Mouse (Mus musculus) heart, postnatal 0 days (tissue): ENCODE data around the gene Prkd3. TPM values are rescaled to one million over a fixed set of nuclear protein-coding genes. Genes with fewer than 3 reads are reported as not detected.

ENCODE experiments used
- ATAC-seq: fragments of 200-750 bp; cut with Nextera tagmentation; 2 replicates; pipeline ENCODE4 v1.8.0; 2017; ENCODE audit warnings: low read depth, moderate number of reproducible peaks, moderate library complexity; ENCODE audit not compliant: insufficient read depth
- DNase-seq: peaks from one replicate; pipeline ENCODE4 v3.0.0-alpha.2; 2016; ENCODE audit warnings: low spot score
- H3K27ac ChIP-seq: fragments of 300-500 bp; sonication (generic); 2 replicates; pipeline ENCODE4 v1.5.1; 2014; ENCODE audit warnings: low read depth, mild to moderate bottlenecking
- H3K27me3 ChIP-seq: fragments of 300-500 bp; sonication (generic); 2 replicates; pipeline ENCODE4 v1.6.1; 2014; ENCODE audit warnings: low read length, mixed read lengths; ENCODE audit not compliant: control insufficient read depth, insufficient read depth
- H3K36me3 ChIP-seq: fragments of 300-500 bp; sonication (generic); replicated peaks from 2 replicates; pipeline ENCODE4 v1.6.1; 2014; ENCODE audit warnings: low read length, mixed read lengths; ENCODE audit not compliant: control insufficient read depth, insufficient read depth
- H3K4me1 ChIP-seq: fragments of 300-500 bp; sonication (generic); 2 replicates; pipeline ENCODE4 v1.6.1; 2014; ENCODE audit warnings: antibody characterized with exemption; ENCODE audit not compliant: control insufficient read depth, insufficient read depth
- H3K4me2 ChIP-seq: fragments of 300-500 bp; sonication (generic); 2 replicates; pipeline ENCODE4 v1.6.1; 2014; ENCODE audit warnings: low read depth, mild to moderate bottlenecking, low read length, moderate library complexity
- H3K4me3 ChIP-seq: fragments of 300-500 bp; sonication (generic); 2 replicates; pipeline ENCODE4 v1.5.1; 2014; ENCODE audit warnings: low read depth, low read length
- H3K9ac ChIP-seq: fragments of 300-500 bp; sonication (generic); replicated peaks from 2 replicates; pipeline ENCODE4 v1.6.1; 2014; ENCODE audit warnings: low read depth, low read length, mixed read lengths
- H3K9me3 ChIP-seq: fragments of 300-500 bp; sonication (generic); replicated peaks from 2 replicates; pipeline ENCODE4 v1.6.1; 2016; ENCODE audit warnings: low read length; ENCODE audit not compliant: control insufficient read depth
- CTCF ChIP-seq: IDR thresholded peaks from 2 replicates; pipeline ENCODE4 v1.5.1; 2016; ENCODE audit warnings: antibody characterized with exemption, control low read depth, low read depth
- EP300 ChIP-seq: IDR thresholded peaks from 2 replicates; pipeline ENCODE4 v1.6.1; 2016; ENCODE audit warnings: antibody characterized with exemption, low read depth
- WGBS: fragments of 180-500 bp; shearing (Covaris S2); extraction: QIAGEN DNeasy Blood & Tissue Kit; methylation state at CpG from one replicate; pipeline ENCODE4 v1.1.7; 2014; 5-methylcytosine and 5-hydroxymethylcytosine counted together
- polyA plus RNA-seq: library from polyadenylated mRNA; unstranded; fragments of >200 nt; fragmentation: Nextera tagmentation; extraction: Ambion mirVana; gene quantifications from 2 replicates; pipeline ENCODE4 v1.2.1, GENCODE M21; 2015
- total RNA-seq: library from RNA; depleted of rRNA; stranded (reverse); fragments of >200 nt; gene quantifications from 2 replicates; pipeline ENCODE4 v1.2.3, GENCODE M21; 2014; ENCODE audit warnings: low replicate concordance

Gene Prkd3
- total and polyA plus RNA-seq, 2 experiments from 2014 or later = 12.4 to 39.7 TPM

DNA sequence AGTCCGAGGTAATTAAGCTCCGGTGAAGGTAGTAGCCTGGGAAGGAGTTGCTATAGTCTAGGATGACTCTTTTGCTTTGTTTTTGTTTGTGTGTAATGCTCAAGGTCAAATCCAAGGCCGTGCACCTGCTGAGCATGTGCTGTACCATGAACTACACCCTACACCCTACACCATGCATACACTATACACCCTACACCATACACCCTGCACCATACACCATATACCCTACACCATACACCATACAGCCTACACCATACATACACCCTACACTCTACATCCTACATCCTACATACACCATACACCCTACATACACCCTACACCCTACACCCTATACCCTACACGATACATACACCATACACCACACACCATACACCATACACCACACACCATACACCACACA is 12.2 kb upstream of the Prkd3 start:
- Histone ChIP-seq H3K9me3 (0 out of 2 replicates have a peak, but pooled peaks cover 5% of the 10 kb centered on the region), H3K27me3 (no peaks in the 10 kb centered on the region), H3K27ac (no peak overlapping the region), H3K4me3 (no peak overlapping the region), H3K36me3 (no peaks in the 10 kb centered on the region), H3K4me1 (no peaks in the 10 kb centered on the region), H3K4me2 (no peak overlapping the region), H3K9ac (no peak overlapping the region)
- WGBS = 71% methylated on average over 4 of the region's 4 CpGs
- ATAC-seq (no peak), DNase-seq (no peak)
- TF ChIP-seq CTCF = no peak
- TF ChIP-seq EP300 = no peak

DNA sequence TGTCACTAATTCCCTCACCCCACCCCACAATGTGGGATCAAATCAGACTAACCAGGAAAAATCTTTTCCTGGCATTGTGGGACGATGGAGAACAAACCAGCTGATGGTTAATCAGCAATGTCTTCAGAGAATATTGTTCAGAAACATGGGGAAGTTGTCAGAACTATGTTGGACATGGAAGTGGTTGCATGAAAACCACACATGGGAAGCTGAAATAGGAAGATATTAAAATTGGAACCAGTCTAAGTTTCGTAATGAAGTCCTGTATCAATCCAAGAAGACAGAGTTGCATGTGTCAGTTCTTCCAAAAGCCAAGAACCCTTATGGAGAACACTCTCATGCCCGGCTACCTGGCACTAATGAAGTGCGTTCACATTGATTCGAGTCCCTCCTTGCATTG is 11.0 kb upstream of the Prkd3 start:
- 87% methylated on average over 5 of the region's 5 CpGs for WGBS
- H3K9ac ChIP-seq = no peak overlapping the region
- no peaks in the 10 kb centered on the region for H3K36me3 ChIP-seq
- H3K9me3 ChIP-seq = 0 out of 2 replicates have a peak, but pooled peaks cover 5% of the 10 kb centered on the region
- no peak overlapping the region for H3K4me3 ChIP-seq
- H3K27ac ChIP-seq = no peak overlapping the region
- ATAC-seq = no peak
- no peaks in the 10 kb centered on the region for H3K27me3 ChIP-seq
- no peak for DNase-seq
- TF ChIP-seq CTCF = no peak
- TF ChIP-seq EP300 = no peak
- H3K4me2 ChIP-seq = no peak overlapping the region
- no peaks in the 10 kb centered on the region for H3K4me1 ChIP-seq

DNA sequence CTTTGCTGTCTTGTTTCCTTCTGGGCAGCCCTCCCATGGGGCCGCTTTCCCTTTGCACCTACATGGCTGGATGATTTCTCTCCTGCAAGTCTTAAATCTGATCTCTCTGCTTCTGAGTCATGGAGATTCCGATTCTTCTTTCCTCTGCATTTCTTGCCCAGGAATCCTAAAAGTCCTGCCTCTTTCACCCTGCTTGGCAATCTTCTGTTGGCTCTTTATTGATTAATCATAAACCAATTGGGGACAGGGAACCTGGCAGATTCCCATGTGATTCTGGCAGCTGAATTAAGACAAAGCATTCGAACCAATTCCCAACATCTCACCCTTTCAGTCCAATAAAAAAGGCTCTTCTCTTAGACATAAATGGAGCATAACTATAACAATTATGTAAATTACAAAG is 8.6 kb upstream of the Prkd3 start:
- Histone ChIP-seq H3K4me3 (no peak overlapping the region), H3K9ac (no peak overlapping the region), H3K4me1 (no peaks in the 10 kb centered on the region), H3K36me3 (no peaks in the 10 kb centered on the region), H3K27ac (no peak overlapping the region), H3K4me2 (no peak overlapping the region), H3K9me3 (0 out of 2 replicates have a peak, but pooled peaks cover 5% of the 10 kb centered on the region), H3K27me3 (no peaks in the 10 kb centered on the region)
- TF ChIP-seq CTCF (no peak), EP300 (no peak)
- ATAC-seq = no peak
- WGBS = 59% methylated on average over 3 of the region's 3 CpGs
- DNase-seq = no peak

DNA sequence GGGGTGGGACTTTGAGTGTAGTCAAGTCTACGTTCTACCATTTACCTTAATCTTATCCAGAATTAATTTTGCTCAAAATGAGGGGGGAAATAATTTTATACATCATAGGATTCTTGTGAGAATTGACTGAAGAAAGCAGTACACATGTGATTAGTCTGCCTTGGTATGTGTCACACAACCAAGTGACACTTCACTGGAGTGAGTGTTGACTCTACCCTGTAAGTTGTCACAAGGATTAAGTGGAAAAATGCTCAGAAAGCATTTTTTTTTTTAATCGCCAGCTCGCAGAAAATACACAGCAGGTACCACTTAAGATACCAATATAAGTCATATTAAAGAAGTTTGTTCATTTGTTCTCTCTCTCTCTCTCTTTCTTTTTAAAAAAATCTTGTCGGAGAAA is 3.9 kb upstream of the Prkd3 start:
- Histone ChIP-seq H3K4me3 (no peak overlapping the region), H3K27me3 (no peaks in the 10 kb centered on the region), H3K36me3 (no peaks in the 10 kb centered on the region), H3K4me2 (no peak overlapping the region), H3K9me3 (no peaks in the 10 kb centered on the region), H3K9ac (no peak overlapping the region), H3K4me1 (peaks cover 2% of the 10 kb centered on the region; the same call in 1 of the 2 replicates), H3K27ac (no peak overlapping the region)
- no peak for DNase-seq
- WGBS = 71% methylated on average over 4 of the region's 4 CpGs
- no peak for ATAC-seq
- TF ChIP-seq EP300 = no peak
- TF ChIP-seq CTCF = no peak

DNA sequence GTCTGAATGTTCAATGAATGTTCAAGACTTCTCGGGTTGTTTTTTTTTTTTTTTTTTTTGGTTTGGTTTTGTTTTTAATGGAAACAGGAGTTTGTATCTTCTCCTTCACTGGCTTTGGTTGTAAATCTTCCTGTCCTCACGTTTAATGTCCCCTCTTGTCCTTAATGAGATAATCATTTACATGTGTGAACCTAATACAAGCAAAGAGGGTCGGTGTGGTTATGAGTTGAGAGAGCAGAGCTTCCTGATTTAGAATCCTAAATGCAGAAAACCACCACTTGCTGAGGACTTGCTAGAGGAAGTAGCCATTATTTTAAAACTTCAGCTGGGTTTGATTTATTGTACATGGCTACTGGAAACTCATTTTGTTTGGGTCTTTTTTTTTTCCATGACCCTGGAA is 2.1 kb upstream of the Prkd3 start:
- Histone ChIP-seq H3K36me3 (no peaks in the 10 kb centered on the region), H3K9me3 (no peaks in the 10 kb centered on the region), H3K9ac (no peak overlapping the region), H3K27me3 (no peaks in the 10 kb centered on the region), H3K4me1 (peaks cover 19% of the 10 kb centered on the region), H3K4me3 (no peak overlapping the region), H3K27ac (no peak overlapping the region), H3K4me2 (no peak overlapping the region)
- no peak for DNase-seq
- WGBS = 52% methylated on average over 3 of the region's 3 CpGs
- no peak for ATAC-seq
- TF ChIP-seq EP300 (no peak), CTCF (no peak)

DNA sequence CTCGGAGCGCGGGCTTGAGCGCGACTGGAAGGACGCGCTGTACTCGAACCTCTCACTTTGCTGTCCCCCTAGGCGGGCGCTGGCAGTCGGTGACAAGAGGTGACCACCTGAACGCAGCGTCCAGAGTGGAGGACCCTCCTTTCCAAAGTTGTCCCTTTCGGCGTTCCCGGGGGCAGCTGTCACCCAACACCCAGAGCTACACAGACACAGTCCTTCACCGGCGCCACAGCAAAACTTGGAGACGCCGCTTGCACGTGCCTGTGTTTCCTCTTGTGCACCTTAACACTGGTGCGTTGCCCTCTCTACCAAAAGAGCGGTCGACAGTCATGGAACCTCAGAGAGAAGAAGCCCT is 344 bp upstream of the Prkd3 start:
- peak overlapping the region; percentile 88 for H3K4me2 ChIP-seq
- H3K4me1 ChIP-seq = peaks cover 27% of the 10 kb centered on the region
- WGBS = 1% methylated on average over 24 of the region's 24 CpGs
- no peak for TF ChIP-seq CTCF
- H3K4me3 ChIP-seq = peak overlapping the region; percentile 84
- ATAC-seq = peak; percentile 39
- DNase-seq = no peak
- H3K27ac ChIP-seq = peak overlapping the region; percentile 91
- no peaks in the 10 kb centered on the region for H3K9me3 ChIP-seq
- no peaks in the 10 kb centered on the region for H3K27me3 ChIP-seq
- H3K36me3 ChIP-seq = no peaks in the 10 kb centered on the region
- peak overlapping the region; percentile 85 for H3K9ac ChIP-seq
